Mouse (Mus musculus) myocyte (in vitro differentiated cells): ENCODE data around the gene Cd164.

Experiments
- CEBPB ChIP-seq: IDR thresholded peaks from 2 replicates; pipeline ENCODE4 v1.6.1; 2011; ENCODE audit warnings: mild to moderate bottlenecking, moderate library complexity; ENCODE audit not compliant: poor library complexity, insufficient read depth, severe bottlenecking
- E2F4 ChIP-seq: IDR thresholded peaks from one replicate; pipeline ENCODE4 v1.6.1; 2011; ENCODE audit warnings: mild to moderate bottlenecking, control low read depth, moderate library complexity; ENCODE audit not compliant: insufficient read depth
- MAX ChIP-seq: IDR thresholded peaks from one replicate; pipeline ENCODE4 v1.6.1; 2011; ENCODE audit warnings: low read depth, mild to moderate bottlenecking, control low read depth
- MYOD1 ChIP-seq, 3 experiments: IDR thresholded peaks; one replicate each; pipeline ENCODE4 v1.6.1; 2011; ENCODE audit warnings: control low read depth in 2 of 3, low read depth in 2 of 3, mild to moderate bottlenecking in 2 of 3, moderate library complexity in 1 of 3; ENCODE audit not compliant: insufficient read length in 2 of 3, control insufficient read depth in 1 of 3
- MYOG ChIP-seq, 3 experiments: IDR thresholded peaks; one replicate each; pipeline ENCODE4 v1.6.1; 2011; ENCODE audit warnings: control low read depth in 2 of 3, low read depth in 2 of 3, mild to moderate bottlenecking in 2 of 3; ENCODE audit not compliant: insufficient read length in 2 of 3, control insufficient read depth in 1 of 3, insufficient read depth in 1 of 3
- POLR2A ChIP-seq: IDR thresholded peaks from one replicate; pipeline ENCODE4 v1.6.1; 2011; ENCODE audit warnings: low read depth, mild to moderate bottlenecking, control low read depth, moderate library complexity; ENCODE audit not compliant: insufficient read length
- POLR2AphosphoS2 ChIP-seq: IDR thresholded peaks from one replicate; pipeline ENCODE4 v1.6.1; 2011; ENCODE audit warnings: low read depth, control low read depth; ENCODE audit not compliant: insufficient read length
- REST ChIP-seq: IDR thresholded peaks from one replicate; pipeline ENCODE4 v1.6.1; 2011; ENCODE audit warnings: mild to moderate bottlenecking, control low read depth, moderate library complexity; ENCODE audit not compliant: insufficient read depth, insufficient read length
- SRF ChIP-seq: IDR thresholded peaks from one replicate; pipeline ENCODE4 v1.6.1; 2011; ENCODE audit warnings: low read depth; ENCODE audit not compliant: control insufficient read depth, insufficient read length
- TCF12 ChIP-seq: IDR thresholded peaks from one replicate; pipeline ENCODE4 v1.6.1; 2011; ENCODE audit warnings: mild to moderate bottlenecking, control low read depth; ENCODE audit not compliant: poor library complexity, insufficient read depth, severe bottlenecking
- TCF3 ChIP-seq: IDR thresholded peaks from one replicate; pipeline ENCODE4 v1.6.1; 2011; ENCODE audit warnings: low read depth, control low read depth; ENCODE audit not compliant: insufficient read length
- USF1 ChIP-seq: IDR thresholded peaks from one replicate; pipeline ENCODE4 v1.6.1; 2011; ENCODE audit warnings: low read depth, mild to moderate bottlenecking, control low read depth, moderate library complexity

- TF ChIP-seq POLR2A (no peak), USF1 (no peak), POLR2AphosphoS2 (no peak), SRF (no peak), MAX (no peak), TCF3 (no peak), TCF12 (no peak), MYOD1 (IDR thresholded peaks at IDR 0.05; ENCODE audit: control insufficient read depth in 1 of 3, insufficient read length in 2 of 3, low read depth in 2 of 3) (no peak), E2F4 (no peak), REST (no peak), CEBPB (no peak), MYOG (IDR thresholded peaks at IDR 0.05; ENCODE audit: control insufficient read depth in 1 of 3, insufficient read depth in 1 of 3, insufficient read length in 2 of 3, low read depth in 2 of 3) (no peak)
These were observed 42.3 kb upstream of the Cd164 start for GRCm38 (mm10) chr10:41477018-41477277.
